Mouse (Mus musculus) kidney, postnatal 14 days (tissue): Measurements from ENCODE around the gene Tmem169.

Experiments
- DNase-seq: peaks from one replicate; pipeline ENCODE4 v3.0.0; 2022; ENCODE audit warnings: mixed read lengths

Gene Tmem169

DNA sequence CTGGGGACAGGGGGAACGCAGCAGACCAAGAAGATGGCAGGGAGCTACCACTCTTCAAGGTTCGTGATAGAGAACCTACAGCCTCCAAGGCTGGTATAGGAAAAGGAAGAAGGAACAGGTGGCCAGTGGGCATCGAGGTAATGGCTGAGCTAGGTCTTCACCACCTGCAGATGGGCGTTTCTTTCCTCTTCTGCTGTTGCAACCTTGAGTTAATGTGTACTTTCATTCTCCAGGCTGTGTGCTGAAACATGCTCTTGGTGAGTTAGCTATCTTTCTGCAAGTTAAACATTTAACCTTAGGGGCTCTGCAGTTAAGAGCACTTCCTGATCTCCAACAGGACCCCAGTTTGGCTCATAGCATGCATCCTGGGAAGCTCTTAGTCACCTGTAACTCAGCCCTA, 3.7 kb downstream of the Tmem169 start:
- peak; percentile 61 for DNase-seq

DNA sequence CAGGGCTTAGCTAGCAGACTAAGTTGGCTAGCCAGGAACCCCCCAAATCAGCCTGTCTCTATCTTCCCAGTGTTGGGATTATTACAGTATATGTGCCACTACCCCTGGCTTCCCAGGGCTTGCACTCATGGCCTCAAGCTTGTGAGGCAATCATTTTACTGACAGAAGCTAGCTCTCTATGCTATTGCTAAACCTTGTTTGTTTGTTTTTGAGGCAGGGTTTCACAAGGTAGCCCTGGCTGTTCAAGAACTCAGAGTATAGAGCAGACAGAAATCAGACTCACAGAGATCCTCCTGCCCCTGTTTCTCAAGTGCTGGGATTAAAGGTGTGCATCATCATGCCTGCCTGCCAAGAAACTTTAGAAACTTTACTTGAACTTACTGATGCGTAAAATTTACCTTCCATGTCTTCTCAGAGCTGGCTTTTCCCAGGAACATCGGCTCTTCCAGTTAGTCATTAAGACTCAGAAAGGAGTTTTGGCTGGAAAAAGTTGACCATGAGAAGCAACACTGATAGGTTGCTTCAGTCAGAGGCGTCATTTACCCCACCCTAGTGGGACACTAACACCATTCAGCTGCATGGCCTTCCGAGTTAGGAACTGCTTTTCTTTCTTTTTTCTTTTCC, 4.5 kb downstream of the Tmem169 start:
- DNase-seq = peak; percentile 58

DNA sequence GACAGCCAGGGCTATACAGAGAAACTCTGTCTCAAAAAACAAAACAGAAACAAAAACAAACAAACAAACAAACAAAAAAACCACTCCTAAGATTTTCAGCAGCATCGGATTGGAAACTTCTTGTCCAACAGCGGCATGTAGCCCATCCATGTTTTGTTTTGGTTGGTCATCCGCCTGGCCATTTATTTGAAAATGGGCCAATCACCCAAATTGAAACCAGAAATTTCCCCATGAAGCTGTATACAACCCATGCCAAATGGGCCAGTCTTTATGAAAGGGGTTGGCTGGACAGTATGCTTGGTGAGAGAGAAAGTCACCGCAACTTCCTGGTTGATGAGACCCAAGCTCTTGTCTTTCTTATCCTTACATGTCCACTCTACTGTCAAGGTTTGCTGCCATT, 6.7 kb downstream of the Tmem169 start:
- DNase-seq = no peak

DNA sequence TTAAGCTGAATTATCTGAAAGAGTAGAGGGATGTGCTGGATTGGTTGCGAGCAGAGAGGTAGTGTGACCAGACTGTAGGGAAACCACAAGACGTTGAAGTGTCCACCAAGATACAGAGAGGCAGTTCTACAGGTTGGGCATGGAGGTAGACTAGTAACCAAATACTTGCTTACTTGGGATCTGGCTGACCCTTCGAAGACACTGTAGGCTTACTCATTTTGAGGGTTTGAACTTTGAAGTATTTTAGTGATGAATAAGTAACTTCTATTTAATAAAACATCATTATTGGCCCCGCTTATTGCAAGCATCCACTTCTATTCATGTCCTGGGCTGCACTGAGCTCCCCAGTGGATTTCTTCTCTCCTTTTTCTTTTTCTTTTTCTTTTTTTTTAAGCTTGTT, 7.3 kb downstream of the Tmem169 start:
- DNase-seq = no peak

DNA sequence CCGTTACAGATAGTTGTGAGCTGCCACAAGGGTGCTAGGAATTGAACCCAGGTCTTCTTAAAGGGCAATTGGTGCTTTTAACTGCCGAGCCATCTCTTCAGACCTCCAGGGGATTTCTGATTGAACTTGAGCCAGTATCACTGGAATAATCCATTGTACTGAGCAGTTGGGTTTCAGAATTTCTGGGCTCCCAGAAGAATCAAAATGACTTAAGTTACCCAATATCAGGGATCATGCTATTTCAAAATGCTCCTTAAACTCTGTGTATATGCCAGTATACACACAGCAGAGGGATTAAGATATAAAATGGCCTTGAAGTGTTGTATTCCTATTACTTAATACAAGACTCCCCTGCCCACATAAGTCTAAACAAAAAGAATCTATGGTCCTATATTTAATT, 7.8 kb downstream of the Tmem169 start:
- no peak for DNase-seq

DNA sequence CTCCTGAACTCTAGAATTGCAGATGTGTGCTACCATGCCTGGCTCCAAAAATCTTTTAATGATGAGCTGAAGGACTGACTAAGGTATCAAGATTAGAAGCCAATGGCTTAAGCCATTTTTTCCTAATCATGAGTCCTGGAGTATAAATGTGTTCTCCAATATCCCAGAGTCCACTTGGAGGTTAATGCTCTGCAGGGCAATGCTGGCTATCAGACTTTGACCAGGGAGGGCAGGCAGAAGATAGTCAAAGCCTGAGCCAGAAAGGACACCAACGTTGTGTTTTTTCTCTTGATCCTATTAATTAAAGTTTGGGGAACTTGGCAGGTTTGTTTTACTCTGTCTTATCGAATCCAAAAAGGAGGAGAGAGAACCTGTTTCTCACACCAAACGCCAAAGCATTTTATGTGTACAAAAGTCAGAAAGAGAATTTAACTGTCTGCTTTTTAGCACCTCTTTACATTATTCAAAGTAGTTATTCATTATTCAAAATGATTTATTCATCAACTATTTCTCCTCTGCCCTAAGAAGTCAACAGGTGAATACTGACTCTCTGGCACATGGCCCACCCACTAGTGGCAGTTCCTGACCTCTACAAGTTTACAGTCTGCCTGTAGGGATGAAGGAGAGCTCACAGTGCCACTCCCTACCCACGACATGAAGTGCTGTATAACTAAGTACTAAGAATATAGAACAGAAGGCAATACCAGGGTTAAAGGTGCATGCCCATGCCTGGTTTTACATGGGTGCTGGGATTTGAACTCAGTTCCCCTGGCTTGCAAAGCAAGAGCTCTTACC, 9.9 kb downstream of the Tmem169 start:
- peak; percentile 80 for DNase-seq

DNA sequence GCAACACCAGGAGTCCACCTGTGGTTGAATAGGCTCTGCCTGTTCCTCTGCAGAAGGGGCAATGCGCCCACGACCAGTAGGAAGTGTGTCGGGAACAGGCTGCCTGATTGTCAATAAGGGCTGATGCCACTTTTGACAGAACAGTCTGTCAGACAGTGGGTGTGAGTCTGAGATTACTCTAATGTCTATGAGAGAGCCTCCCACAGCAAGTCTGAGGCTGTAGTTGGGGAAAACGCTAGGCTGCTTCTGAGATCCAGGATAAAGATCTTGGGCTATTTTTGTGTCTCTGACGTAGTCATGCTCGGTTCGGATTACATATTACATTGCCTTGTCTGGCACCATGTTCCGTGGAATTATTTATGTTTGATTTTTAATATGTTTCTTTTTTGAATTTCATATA, 11.6 kb downstream of the Tmem169 start:
- DNase-seq = no peak

DNA sequence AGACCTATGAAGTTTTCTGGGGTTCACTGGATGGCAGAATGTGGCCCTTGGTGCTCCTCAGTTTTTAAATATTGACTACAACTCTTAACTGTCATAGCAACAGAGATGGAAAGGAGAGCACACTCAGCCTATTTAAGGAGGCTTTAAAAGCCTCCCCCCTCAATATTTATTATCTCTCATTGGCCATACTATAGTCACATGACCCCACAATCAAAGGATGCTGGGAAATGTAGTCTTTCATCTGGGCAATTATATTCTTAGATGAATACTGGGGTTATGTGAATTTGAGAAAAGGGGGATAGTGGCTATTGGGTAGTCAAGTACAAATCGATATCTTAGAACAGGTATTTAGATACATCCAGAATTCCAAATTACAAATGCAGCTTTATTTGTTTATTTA, 17.7 kb downstream of the Tmem169 start:
- DNase-seq = no peak

DNA sequence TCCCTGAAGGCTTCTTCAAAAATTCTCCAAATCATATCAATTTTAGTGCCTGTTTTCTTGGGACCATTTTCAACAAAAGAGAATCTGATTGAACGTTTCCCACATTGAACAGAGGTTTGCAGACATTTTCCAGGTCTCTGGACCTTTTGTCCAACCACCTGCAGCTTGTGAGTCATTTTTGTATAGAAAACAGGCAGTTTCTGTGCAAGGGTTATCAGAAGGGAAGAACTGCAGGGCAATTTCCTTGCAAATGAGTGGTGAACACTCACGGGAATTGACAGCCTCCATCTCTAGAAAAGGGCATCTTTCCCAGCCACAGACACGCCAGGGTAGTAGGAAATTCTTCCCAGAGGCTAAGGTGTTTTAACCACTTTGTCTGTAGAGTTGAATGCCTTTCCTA, 22.1 kb downstream of the Tmem169 start:
- DNase-seq = no peak

DNA sequence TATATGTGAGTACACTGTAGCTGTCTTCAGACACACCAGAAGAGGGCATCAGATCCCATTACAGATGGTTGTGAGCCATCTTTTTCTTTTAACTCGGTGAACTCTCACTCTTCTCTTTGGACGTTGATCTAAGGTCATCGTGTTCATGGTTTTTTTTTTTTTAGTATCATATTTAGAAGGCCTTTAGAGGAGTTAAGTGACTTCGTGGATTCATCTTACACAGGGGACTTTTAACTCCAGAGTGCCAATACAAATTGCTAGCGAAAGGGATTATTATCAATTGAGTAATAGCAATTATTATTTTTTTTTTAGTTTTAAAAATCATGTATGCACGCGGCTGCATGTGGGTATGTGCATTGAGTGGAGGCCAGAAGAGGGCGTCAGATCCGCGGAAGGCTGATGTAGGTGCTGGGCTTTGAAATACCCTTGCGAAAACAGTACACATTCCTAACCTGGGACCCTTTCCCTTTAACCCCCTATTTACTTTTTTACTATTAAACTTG, 22.6 kb downstream of the Tmem169 start:
- DNase-seq = peak; percentile 53

DNA sequence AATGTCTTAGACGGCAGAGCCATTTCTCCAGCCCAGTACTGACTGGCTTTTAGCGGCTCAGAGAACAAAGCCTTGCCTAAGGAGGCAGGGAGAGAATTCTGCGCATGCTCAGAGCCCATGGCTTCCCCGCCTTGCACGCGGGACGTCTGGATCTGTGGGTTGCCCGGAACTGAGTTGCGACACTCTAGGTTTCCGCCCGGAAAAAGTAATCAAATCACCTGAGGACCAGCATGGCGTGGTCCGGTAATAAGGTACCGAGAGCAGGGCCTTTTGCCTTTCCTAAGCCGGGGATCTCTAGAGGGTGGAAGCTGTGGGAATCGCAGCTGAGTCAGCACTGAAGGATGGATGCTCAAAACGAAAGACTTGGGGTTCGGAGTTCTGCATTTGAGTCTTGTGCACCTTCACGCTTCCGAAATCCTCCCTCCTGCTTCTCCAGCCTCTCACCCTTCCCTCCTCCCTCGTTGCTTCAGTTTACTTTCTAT, 23.2 kb downstream of the Tmem169 start, which contains the start of gene Xrcc5:
Xrcc5 (plus strand) TSS at position 105 of the 482 bp plus-strand sequence.
- peak; percentile 94 for DNase-seq

DNA sequence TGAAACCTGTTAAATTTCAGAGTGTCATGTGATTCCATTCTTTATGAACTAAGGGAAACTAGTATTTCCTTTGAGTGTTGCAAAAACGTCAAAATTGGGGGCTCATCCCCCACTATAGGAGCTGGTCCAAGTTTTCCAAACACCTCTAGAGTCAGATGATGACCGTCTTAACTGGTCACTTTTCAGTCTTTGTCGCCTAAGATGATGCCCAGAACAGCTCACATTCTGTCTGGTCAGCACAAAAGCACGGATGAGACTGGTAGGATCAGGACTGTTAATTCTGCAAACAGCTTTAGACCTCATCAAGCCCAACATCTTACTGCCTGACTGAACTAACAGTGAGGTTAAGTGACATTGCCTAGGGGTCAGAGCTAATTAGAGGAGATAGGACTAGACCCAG, 24.8 kb downstream of the Tmem169 start:
- DNase-seq = no peak

DNA sequence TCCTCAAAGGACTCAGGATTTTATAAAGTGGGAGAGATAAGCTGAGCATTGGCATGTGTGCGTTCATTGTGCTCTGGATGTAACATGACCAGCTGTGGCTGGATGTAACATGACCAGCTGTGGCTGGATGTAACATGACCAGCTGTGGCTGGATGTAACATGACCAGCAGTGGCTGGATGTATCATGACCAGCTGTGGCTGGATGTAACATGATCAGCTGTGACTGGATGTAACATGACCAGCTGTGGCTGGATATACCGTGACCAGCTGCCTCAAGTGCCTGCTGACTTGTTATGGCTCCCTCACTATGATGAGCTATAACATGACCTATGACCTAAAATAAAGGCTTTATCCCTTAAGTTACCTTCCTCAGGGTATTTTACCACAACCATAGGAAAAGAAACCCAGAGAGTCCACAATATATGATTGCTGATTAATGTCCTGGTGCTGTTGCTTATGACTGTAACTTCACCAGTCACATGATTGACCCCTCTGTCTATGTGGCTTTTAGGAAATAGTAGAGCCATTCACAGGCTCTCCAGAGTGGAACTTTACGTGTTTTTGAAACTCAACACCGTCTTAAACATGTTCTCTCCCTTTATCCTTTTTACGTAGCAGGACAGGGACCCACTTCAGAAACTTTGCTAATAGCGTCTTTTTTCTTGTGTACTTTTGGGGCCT, 25.7 kb downstream of the Tmem169 start:
- DNase-seq = no peak

DNA sequence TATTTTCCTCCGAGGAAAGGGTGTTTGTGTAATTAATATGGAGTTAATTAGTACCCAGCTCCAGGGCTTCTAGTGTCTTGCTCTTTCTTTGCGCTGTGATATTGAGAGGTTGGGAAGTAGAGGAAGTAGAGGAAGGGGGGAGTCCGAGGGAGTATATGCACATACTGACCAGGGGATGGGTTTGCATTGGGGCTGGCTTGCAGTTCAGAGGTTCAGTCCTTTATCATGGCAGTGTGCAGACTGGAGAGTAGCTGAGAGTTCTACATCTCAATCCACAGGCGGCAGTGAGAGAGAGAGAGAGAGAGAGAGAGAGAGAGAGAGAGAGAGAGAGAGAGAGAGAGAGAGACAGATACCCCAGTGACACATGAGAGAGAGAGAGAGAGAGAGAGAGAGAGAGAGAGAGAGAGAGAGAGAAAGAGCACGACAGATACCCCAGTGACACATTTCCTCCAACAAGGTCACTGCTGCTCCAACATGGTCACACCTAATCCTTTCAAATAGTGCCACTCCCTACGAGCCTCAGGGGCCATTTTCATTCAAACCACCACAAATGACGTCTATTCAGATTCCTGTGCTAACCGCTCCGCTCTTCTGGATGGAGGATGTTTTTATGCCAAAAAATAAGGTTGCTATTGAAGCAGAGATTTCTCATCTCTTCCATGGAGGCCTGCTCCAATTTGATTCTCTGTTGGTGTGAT, 28.7 kb downstream of the Tmem169 start:
- DNase-seq = no peak

DNA sequence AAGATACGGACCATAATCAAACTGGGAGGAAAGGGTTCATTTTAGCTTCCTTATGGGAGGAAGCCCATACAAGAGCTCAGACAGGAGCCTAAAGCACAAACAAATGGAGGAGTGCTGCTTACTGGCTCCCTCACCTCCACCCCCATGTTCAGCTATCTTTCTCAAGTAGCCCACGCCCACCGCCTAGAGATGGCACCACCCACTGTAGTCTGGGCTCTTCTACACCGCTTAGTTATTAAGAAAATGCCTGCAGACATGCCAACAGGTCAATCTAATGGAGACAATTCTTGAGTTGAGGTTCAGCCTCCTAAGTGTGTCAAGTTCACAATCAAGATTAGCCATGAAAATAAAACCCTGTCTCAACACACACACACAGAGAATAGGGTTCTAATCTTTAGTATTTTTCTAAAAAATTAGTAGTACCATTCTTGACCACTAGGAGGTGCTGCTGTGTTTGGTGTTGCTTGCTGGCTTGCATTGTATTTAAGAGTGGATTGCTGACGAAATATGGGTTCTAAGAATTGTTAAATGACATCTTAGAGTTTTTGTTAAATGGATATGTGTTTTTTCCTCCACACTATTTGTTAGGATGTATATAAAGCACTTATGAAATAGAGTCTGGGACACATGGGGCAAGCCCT, 29.4 kb downstream of the Tmem169 start:
- DNase-seq = no peak

DNA sequence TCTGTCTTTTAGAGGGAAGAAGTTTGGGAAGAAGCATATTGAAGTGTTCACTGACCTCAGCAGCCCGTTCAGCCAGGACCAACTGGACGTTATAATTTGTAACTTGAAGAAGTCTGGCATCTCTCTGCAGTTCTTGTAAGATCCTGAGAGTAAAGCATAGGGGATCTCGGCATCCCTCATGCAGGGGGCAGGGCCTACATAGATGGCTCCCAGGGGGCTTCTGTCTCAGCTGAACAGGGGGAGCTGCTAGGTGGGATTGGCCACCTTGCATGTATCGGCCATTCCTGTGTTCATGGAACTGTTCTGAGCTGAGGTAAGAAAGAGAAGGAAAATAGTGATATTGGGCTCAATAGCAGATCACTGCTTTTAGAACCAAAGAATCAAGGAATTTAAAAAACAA, 31.3 kb downstream of the Tmem169 start:
- no peak for DNase-seq

DNA sequence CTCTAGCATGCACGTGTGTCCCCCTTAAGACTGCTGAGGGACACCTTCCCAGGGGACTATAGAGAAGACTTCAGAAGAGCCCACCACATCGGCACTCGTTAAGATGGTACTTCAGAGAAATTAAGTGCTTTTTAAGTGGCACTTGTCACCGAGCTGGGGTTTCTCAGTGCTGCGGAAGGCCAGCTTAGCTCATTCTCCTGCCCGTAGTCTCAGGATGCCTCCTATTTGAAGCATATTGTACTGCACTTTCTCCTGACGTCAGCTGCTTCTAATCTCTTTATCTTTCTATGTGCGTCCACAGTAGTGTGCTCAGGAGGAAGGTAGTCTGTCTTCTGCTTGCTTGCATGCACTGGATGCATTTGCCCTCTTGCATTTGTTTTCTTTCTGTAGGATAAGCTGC, 32.2 kb downstream of the Tmem169 start:
- no peak for DNase-seq

DNA sequence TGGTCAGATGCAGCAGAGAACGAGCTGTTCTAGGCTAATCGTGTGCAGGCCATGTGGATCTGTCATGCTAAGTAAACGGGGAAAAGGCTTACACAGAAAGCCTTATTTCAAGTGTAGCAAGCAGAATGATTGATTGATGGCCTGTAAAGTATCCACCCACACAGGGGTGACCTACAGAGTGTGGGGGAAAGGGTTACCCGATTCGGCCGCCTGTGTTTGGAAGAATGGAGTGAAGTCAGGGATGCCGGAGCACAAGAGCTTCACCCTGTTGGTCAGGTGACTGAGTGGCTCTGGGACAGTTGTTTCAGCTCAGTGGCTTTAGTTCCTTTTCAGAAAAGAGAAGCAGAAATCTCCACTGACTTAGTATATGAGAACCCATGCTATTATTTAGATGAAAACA, 32.7 kb downstream of the Tmem169 start:
- no peak for DNase-seq

DNA sequence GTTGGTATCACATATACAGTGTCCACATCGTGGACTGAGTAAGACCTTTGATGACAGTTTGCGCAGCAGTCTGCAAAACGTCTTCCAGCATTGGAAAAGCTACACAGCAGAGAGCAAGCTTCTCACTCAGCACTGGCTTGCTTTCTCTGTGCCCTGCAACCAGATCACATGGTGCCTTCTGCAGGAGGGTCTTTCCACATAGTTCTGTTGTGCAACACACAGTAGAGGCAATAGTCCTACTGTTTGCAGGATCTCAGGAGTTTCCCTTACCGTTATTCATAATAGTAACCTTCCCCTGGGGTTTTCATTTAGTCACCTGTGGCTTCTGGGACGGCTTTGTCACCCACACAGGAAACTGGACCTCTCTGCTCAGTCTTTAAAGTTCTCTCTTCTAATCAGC, 36.6 kb downstream of the Tmem169 start:
- DNase-seq = no peak

DNA sequence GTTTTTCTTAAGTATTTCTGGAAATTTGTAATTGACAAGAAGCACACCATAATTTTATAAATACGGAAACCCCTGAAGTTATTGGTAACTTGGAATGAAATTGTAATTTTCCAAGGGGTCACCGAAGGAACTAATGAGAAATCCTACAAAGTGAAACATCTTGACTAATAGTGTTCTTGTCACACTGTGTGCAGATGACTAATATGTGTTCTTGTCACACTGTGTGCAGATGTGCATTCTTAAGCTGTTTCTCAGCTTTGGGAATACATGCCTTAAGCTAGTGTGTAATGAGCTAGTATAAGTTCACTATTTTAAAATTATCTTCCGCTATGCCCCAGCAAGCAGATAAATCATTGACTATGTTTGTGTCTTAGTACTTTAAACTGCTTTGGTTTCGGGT, 39.1 kb downstream of the Tmem169 start:
- no peak for DNase-seq

DNA sequence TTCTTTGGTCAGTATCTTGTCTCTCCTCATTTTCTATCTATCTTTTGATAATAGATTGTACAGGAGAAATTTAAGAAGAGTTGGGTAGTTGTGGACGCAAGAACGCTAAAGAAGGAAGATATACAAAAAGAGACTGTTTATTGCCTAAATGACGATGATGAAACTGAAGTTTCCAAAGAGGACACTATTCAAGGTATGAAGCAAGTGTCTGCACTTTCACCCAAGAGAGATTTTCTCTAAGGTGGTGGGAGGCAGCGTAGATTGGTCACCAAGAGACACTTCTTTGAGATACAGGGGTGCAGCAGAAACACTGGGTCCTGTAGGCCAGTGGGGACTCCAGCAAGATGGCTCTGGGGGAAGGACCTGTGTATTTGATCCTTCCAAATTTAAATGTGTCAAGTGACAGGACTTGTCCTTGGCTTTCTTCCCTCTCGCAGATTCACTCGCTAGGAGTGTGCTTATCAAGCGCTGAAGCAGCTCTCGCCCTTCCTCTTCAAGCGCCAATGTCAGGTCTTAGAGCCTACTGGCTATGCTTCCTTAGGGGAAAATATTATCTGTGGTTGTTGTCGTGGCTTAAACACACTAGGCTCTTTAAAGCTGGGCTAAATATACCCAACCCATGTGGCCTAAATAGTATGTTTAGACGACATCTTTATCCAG, 42.1 kb downstream of the Tmem169 start:
- no peak for DNase-seq

DNA sequence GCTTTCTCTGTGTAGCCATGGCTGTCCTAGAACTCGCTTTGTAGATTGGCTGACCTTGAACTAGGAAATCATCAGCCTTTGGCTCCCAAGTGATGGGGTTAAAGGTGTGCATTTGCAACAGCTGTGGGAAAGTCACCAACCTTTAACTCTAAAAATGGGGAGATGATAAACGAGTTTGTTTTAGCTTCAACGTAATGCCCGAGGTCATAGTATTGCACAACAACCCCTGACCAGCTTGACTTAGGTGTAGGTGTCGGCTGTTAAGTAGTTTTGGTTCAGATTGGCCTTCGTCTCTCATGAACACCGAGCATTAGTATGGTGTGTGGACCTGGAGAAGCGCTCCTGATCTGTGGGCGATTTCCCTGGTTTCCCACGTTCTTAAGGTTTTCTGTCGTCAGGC, 50.6 kb downstream of the Tmem169 start:
- DNase-seq = no peak
